Mouse (Mus musculus) gastrocnemius, postnatal 10 days (tissue): ENCODE measurements around the gene Mks1. TPM values are rescaled to one million over a fixed set of nuclear protein-coding genes. Genes with fewer than 3 reads are reported as not detected.

Source experiments
- DNase-seq: peaks from one replicate; pipeline ENCODE4 v3.0.0; 2021; ENCODE audit warnings: mixed read lengths
- total RNA-seq, 2 experiments: library from RNA; stranded (reverse); gene quantifications; 2 replicates each; pipeline ENCODE4 v1.2.3; 2021

Mks1 gene
- total RNA-seq, 2 experiments from 2014 or later: 2.9 to 3.0 TPM

DNA sequence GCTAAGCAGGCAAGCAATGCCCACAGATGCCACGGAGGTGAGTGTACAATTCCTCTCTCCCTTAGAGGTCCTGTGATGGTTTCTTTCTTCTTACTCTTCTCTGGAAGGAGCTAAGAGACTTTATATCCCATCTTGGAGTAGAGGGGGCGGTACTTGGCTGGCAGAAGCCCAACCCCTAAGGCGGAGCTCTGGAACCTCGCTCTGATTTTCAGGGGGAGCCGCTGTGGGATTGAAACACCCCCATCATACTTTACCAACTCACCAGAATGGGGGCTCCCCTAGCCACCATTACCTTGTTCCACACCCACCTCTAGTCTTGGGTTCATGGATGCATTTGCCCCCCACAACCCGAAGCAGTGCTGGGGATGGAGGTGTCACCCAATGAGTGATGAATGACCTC is 22.4 kb downstream of the Mks1 start, which contains the start of gene Epx:
Gene Epx, minus strand, starts transcription at position 101 of the 400 bp plus-strand sequence.
- DNase-seq: no peak

DNA sequence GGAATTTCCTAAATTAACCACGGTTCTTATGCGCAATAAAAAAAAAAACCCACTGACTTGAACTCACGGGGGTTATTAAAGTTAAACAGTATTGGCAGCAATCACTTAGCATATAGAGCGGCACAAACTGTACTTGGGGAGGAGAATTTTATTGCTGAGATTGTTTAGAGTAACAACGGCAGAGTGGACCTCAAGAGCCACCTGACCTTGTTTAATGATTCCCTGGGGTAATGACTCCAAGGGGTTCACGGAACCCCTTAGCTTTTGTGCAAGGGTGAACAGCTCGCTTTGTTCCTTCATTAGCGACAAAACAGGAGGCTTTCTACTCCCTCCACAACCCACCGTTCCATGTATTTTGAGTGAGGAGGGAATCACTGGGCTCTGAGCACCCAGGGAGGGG is 26.8 kb downstream of the Mks1 start:
- no peak for DNase-seq

DNA sequence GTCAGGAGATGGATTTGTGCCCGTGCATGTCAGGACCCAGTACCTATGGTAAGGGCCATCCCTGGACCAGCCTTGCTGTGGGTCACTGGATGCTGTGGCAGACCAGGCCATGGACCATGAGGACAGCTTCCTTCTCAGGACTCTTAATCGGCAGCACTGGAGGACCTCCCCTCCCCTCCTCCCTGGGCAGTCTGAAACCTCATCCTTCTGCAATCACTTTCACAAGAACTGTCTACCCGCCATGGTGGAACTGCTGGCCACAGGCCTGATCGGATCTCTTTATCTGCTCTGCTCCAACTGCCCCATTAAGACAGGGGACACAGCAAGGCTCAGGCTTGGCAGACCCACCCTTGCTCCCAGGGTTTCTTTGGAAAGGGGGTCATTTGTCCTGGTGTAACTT is 28.7 kb downstream of the Mks1 start:
- no peak for DNase-seq

DNA sequence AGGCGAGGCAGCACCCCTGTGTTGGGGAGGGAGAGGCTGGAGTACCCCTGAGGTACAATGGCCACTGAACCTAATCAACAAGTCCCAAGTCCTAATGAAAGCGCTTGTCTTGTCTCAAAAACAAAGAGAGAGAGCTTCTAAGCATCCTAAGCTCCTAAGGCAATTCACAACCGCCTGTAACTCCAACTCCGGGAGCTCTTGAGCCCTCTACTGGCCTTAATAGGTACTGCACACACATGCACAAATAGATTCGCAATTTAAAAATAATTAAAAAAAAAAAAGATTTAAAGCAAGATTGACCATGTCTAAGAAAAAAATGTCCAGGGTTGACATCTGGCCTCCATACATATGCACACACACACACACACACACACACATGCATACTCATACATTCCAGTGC is 30.5 kb downstream of the Mks1 start:
- DNase-seq: no peak

DNA sequence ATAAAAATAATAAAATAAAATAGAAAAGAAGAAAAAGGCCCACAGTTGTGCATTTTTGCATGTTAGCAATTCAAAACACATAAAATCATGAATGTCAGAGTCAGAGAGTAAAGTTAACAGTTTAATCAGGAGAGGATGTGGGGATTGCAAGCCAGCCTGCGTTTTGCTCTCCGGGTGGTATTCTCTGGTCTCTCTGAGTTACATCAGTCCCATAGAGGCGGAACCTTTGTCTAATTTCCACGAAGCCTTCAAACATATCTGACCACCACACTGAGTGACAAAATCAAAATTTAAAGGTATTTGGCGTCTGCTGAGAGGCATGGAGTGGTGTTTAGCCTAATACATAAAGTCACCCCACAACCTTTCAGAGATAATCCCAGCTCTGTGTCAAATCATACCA is 31.8 kb downstream of the Mks1 start:
- no peak for DNase-seq

DNA sequence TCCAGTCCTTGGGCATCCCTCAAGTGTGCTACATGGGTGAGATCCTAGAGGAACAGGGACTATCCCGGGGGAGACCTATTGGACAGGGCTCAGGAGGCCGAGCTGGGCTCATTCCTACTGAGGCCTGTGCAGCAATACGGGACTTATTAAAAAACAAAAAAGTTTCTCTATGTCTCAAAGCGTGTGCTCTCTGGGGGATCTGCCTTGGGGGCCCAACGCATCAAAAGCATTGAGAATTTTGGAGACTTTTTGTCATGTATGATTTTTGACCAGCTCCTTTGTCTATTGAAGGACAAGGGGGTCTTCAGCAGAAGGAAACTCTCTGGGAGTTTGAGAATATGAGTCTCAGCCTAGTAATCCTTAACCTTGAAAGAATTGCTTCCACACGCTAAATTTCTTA is 39.2 kb downstream of the Mks1 start, which contains the start of gene Olfr462:
Gene Olfr462, minus strand, starts transcription at position 101 of the 400 bp plus-strand sequence.
- DNase-seq: no peak

DNA sequence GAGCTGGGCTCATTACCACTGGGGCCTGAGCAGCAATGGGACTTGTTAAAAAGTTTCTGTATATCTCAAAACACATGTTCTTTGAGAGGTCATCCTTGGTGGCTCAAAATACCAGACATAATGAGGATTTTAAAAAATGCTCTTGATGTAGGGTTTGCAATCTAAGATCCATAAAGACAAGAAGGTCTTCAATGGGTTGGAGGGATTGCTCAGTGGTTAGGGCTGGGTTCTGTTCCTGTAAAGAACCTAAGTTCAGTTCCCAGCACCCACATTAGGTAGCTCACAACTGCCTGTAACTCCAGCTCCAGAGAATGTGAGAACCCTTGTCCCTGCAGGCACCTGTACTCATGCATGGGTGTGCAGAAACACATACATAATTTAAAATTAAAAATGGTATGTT is 44.3 kb downstream of the Mks1 start, which contains the start of gene Olfr463:
Gene Olfr463, minus strand, starts transcription at position 101 of the 400 bp plus-strand sequence.
- no peak for DNase-seq

DNA sequence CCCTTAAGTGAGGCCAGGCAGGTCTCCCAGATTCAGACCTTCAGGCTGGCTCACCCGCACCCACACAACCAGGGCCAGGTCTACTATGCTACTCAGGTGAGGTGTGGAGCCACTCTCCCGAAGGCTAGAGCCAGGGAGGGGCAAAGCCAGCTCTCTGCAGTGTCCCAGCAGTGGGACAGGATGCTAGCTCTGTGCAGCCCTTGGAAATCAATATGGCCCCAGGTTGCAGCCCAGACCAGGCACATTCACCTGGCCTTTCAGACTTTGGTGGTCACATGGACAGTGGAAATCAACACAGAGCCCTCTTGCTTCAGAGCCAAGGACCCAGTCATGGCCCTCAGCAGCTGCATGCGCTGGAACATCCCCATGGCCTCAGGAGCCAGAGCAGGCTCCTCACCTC is 51.3 kb downstream of the Mks1 start:
- no peak for DNase-seq

Other genes with a start within 250 kb of the Mks1 start
- under 1 TPM in 1 of 2 experiments, not detected in 1; 0.05 TPM for gene Hsf5, start 236.1 kb upstream of the Mks1 start, total RNA-seq
- under 1 TPM; 0.07 to 0.16 TPM for gene Rnf43, start 190.5 kb upstream of the Mks1 start, total RNA-seq
- gene Supt4a, start 115.7 kb upstream of the Mks1 start, total RNA-seq: 10 to 100 TPM; 38.6 to 42.6 TPM
- under 1 TPM; 0.27 to 0.38 TPM for gene Tspoap1, start 92.7 kb upstream of the Mks1 start, total RNA-seq
- gene Mpo, start 59.6 kb upstream of the Mks1 start, total RNA-seq: 1 to 10 TPM in 1 of 2 experiments, not detected in 1; 4.4 TPM
- not detected for gene Lpo, start 24.9 kb upstream of the Mks1 start, total RNA-seq
- under 1 TPM in 1 of 2 experiments, not detected in 1; 0.47 TPM for gene Epx, start 22.3 kb downstream of the Mks1 start, total RNA-seq
- not detected for gene Olfr462, start 39.1 kb downstream of the Mks1 start, total RNA-seq
- gene Olfr463, start 44.2 kb downstream of the Mks1 start, total RNA-seq: not detected
- not detected for gene Olfr464, start 67.8 kb downstream of the Mks1 start, total RNA-seq
- 100 to 1,000 TPM; 122 to 139 TPM for gene Dynll2, start 134.3 kb downstream of the Mks1 start, total RNA-seq
- 100 to 1,000 TPM in 1 of 2 experiments, 10 to 100 TPM in 1; 89.5 to 128 TPM for gene Srsf1, start 194.2 kb downstream of the Mks1 start, total RNA-seq
- 10 to 100 TPM; 44.0 to 46.4 TPM for gene Vezf1, start 215.1 kb downstream of the Mks1 start, total RNA-seq
- gene Cuedc1, start 244.8 kb downstream of the Mks1 start, total RNA-seq: 10 to 100 TPM; 50.5 to 60.6 TPM